Mouse (Mus musculus): ENCODE results near the gene Zfp326.

GRCm38 (mm10) chr5:105887317-105887716, 11.0 kb downstream of the Zfp326 start:
- TF ChIP-seq CTCF (IDR thresholded peaks at IDR 0.05) (no peak), EP300 (IDR thresholded peaks at IDR 0.05; ENCODE audit: insufficient read depth, low read depth, low read length) (no peak), POLR2A (IDR thresholded peaks at IDR 0.05; ENCODE audit: insufficient read depth, low read depth, low read length) (no peak)

All from heart, adult 2 months (tissue).